Mouse (Mus musculus) layer of hippocampus, adult 18-20 months (tissue): ENCODE measurements around the gene Plxdc2. TPM values are rescaled to one million over a fixed set of nuclear protein-coding genes. Genes with fewer than 3 reads are reported as not detected.

ENCODE experiments used
- DNase-seq, 2 experiments: peaks; one replicate each; pipeline ENCODE4 v3.0.0; 2022; ENCODE audit warnings: low spot score in 2 of 2
- long read RNA-seq: library from polyadenylated mRNA; stranded (forward); transcript quantifications from one replicate; pipeline ENCODE4 v2.0.0, GENCODE M21; 2021
- total RNA-seq, 2 experiments: library from RNA; stranded (reverse); gene quantifications; 2 replicates each; pipeline ENCODE4 v1.2.3; 2021

Gene Plxdc2
- 10 to 100 TPM; 21.5 to 26.8 TPM for total RNA-seq
- long read RNA-seq, full-length matches to known transcripts: 21 of 27 reads
- long read RNA-seq, partial matches to known transcripts: 2 of 27 reads
- long read RNA-seq, other reads (novel, unspliced or antisense): 4 of 27 reads

DNA sequence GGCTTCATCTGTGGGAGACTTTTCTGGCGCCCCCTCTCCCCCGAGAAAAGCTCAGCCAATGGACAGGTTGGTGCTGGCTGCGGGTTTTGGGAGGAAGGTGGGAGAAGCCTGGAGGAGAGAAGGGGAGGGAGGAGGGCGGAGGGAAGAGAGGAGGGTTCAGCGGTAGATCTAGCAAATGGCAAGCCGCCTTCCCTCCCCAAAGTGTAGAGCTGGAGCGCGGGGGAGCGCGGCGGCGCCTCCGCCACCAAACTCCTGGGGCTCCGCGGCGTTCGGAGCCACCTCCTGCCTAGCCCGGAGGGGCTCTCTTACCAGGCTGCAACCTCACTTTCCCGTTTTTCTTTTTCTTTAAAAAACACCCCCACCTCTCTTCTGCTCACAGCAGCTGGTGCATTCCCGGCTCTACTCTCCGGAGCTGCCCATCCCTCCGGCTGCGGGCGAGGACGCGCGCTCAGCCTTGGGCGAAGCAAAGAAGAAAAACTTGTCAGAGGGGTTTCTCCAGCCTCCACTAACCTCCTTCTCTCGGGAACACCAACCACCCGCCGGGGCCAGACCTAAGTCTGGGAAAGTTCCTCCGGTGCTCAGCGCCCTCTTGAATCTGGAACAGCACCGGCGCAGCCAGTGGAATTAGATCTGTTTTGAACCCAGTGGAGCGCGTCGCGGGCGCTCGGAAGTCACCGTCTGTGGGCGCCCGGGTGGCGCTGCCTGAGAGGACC lies at the start of gene Plxdc2:
Plxdc2 (plus strand) TSS at position 199 of the 713 bp plus-strand sequence.
- peak; percentile 82 to 89 for DNase-seq

DNA sequence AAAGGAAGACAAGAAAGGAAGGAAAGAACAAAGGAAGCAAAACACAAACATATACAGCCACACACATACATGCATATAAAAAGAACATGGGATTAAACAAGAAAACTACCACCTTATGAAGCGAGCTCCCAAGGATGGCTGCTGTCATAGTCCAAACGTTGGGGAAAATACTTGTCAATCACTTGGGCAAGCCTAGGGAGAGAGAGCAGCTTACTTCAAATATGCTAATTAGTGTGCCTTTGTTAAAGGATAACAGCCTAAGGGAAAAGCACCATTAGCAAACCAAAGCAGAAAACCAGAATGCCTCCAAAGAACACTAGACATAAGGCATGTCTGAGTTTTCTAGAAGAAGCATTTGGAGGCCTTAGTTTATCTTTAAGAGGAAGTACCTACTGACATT lies 45.7 kb upstream of the Plxdc2 start:
- no peak for DNase-seq

DNA sequence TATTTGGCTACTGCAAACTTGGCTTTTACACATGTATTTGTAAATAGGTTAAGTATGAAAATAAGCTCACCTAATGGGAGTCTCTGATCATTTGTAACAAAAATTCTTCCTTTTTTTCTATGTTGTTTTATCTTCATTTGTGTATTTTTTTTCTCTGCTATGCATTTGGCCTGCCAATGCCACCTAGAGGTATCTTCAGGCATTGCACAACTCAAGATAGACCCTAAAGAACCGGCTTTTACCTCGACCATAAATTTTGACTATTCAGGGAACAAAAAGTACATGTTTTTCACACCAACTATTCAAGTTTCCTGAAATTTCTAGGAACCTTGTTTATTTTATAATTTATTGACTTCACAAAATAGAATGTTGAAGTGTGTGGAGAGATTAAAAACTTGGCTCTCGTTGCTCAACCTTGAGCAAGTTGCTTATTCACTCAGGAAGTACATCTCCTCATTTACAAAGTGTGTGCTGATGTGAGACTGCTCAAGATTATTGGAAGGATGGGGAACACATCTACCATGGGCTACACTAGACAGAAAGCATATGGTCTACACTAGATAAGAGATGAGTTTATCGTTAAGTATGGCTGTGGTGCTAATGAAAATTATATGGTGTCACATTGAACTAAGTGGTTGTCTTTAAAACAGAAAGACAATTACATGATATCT lies 43.6 kb upstream of the Plxdc2 start:
- peak in 1 of 2 experiments; percentile 67 for DNase-seq

DNA sequence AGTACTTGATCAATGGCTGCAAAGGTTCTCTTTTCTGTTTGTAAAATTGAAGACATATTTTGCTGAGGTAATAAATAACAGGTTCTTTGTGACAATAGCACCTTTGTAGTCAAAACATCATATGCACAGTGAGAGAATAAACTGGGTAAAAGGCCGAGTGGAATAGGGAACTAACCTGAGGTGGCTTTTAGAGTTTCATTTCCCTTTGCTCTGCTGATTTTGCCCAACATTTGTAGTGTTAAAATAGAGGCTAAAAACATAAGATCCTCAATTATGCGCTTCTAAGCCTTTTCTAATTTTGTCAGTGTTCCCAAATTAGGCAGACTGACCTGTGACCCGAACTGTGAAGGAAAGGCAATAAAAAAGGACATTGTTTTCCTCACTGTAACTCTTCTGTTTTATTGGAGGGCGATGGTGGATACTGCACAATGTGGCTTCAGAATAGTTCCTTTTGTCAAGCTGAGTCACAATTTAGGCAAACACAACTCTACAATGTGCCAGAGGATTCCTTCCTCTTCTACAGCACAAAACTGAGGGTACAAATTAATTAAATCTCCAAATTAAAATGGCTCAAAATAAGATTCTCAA lies 20.8 kb upstream of the Plxdc2 start:
- peak in 1 of 2 experiments; percentile 20 for DNase-seq

DNA sequence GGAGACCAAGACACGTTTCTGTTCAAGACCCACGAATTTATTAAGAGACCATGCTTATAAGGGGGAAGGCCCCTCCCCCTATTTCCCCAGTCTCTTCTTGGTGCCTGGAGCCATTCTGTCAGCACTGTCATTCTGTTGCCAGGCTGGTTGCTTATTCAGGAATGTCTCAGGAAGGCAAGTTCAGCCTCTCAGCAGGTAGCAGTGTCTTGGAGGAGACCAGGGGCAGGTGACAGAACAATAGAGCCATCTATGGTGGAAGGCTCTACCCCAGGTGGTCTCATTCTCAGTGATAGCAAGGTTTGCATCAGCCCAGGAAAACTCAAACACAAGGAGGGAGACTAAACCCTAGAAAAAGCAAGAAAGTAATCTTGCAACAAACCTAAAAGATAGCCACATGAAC lies 11.5 kb upstream of the Plxdc2 start:
- no peak for DNase-seq

DNA sequence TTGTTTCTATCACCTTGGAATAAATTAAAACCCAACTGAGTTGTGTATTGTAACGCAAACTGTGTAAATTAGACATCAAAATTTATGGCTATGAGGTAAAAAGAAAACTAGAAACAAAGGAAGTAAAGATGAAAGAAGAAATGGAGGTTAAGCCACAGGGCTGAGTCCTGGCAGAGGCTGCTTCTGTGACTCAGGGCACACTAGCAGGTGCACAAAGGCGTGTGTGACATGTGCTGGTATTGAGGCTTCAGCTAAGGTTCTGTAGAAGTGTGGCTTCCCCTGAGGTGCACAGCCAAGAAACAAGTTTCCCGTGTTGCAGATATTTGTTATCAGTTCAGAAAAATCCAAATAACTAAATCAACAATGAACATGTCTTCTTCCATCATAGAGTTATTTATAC lies 5.0 kb upstream of the Plxdc2 start:
- no peak for DNase-seq

DNA sequence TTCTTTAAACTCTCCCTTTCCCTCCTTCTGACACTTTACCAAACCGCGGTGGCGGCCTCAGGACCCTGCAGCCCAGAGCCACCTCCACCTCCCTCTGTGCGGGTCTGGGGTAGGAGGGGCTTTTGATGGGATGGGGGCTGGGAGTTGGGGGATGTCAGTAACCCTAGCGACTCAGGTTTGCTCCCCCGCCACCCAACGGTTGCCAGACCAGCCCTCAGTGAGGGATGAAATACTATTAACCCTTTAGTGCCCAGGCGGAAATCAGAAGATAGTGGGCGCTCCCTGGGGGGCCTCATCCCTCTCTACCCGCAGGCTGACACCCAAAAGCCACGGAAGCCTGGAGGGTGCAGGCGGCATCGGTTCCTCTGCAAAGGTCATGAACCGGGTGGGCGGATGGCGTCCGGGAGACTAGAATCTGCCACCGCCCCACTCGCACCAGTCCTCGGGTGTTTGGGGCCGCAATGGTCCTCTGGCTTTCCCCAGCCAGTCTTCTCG lies 446 bp upstream of the Plxdc2 start:
- DNase-seq: peak in 1 of 2 experiments; percentile 37

DNA sequence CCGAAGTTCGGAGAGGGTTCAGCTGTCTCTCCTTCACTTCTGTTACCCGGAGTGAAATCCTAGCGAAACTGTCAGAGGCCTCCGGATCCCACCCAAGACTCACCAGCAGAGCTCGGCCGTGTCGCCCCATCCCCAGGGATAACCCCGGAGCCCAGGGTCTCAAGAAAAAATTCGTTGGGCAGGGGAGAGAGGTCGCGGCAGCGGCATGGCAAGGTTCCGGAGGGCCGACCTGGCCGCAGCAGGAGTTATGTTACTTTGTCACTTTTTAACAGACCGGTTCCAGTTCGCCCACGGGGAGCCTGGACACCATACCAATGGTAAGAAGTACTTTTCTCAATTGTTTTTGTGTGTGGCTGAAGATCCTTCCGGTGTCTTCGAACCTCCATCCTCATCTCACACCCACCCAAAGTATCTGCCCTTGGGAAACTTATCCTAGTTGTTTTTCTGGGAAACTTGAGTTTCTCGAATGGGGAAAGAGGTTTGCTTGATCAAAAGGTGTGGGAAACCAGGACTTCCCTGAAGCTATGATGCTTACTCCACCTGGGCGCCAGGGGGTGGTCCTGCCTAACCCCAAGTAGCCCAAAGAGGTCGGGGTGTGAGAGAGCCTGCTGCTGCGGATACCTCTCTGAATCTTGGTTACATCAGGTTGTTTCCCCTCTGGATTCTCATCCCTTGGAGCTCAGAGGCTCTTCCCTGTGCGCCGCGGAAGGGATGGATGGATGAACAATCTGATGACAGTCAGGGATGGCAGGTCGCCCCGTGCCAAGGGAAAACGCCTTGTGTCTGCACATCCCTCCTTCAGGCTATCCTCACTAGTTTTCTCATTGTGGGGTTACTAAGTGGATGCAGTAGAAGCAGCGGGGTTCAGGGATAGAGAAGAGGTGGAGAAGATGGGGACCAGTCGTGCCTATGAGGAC lies 1.1 kb downstream of the Plxdc2 start:
- peak in 1 of 2 experiments; percentile 25 for DNase-seq

DNA sequence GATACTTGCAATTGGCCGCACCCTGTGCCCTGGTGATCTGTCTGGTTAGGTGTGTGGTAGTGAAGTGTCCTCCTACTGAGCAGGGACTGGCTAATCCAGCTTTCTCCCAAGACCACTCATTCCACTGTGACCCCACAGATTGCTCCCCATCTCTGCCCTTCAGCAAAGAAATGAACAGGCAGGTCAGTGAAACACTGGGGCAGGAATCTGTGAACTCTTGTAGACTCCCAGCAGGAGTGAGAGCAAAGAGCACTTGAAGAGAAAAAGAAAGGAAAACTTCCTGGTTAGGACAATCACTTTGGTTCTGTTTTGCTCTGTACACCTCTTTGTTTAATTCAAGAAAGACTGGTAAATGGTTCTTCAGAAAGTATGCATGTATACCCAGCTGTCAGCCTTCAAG lies 1.8 kb downstream of the Plxdc2 start:
- no peak for DNase-seq

DNA sequence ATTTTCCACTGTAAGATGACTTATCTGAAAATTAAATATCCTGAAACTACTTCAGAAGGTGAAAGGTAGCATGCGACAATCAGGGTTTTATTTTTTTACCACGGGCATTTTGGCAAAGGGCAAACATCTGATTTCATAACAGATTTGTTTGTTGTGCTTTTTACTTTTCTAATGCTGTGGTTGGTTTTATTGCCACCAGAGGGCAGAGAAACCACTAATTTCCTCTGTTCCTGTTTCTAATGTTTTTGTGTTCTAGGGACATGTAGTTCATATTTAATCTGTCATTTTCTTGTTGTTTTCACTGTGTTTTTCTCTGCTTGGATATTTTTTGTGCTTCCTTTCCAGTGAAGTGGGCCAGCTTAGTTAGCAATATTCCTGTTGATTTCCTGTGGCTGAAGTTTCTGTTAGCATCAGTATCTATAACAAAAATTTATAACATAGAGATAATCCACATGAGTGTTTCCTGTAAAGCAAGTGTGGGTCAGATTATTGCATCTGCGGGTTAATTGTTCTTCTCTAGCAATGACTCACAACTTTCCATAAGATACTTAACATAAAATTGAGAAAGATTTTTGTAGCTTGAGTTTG lies 3.3 kb downstream of the Plxdc2 start:
- peak in 1 of 2 experiments; percentile 81 for DNase-seq

DNA sequence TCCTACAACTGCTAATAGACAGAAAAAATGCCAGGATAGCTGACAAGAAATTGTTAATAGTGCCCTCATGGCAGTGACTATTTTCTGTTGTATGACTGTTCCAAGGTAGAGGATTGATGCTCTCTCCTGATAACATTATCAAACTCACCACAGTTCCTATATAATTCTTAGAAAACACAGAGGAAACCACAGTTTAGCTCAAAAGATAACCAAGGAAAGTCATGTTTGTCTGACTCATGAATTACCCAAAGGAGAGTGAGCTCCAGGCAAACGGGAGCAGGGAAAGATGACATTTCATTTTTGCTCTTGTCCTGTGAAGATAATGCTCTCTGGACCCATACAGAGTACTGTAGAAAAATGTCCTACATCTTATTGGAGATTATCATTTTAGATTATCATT lies 8.6 kb downstream of the Plxdc2 start:
- DNase-seq: no peak

DNA sequence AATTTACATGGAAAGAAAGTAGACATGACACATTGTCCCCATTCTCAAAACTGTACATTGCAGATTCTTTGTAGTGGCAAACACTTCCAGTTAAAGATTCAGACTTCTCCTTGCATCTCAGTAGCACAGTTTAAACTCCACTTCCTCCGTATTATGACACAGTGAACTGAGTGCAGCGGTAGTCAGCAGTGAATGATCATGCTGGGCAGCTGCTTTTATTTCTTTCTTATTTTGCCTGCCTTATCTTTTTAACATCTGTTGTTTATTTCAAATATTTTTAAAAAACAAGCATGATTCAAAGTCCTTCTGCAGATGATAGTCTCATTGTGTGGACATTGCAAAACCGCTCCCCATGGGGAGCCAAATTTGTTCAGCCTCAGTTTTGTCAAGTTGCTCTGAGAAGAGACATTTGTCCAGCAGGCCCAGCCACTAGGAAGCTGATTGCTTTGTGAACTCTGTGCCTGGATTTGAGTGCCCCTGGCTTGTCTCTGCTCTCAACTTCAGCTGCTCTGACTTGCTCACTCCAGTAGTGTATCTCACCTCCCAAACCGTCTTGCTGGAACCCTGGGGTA lies 9.8 kb downstream of the Plxdc2 start:
- DNase-seq: no peak

DNA sequence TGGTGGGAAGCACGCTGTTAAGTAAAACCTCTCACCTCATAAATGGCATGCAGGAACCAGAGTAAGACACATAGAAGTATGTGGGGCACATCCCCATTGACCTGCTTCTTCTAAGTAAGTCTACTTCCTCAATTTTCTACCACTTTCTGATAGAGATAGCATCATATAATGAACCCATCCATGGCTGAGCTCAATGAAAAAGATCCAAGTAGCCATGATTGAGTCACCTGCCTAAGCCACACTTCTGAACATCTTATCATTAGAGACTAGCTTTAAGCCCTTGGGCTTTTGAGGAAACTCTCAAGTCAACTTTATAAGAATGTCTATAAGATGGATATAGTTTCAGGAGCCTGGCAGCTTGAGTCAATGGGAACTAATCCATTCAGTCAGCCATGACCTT lies 14.3 kb downstream of the Plxdc2 start:
- no peak for DNase-seq

DNA sequence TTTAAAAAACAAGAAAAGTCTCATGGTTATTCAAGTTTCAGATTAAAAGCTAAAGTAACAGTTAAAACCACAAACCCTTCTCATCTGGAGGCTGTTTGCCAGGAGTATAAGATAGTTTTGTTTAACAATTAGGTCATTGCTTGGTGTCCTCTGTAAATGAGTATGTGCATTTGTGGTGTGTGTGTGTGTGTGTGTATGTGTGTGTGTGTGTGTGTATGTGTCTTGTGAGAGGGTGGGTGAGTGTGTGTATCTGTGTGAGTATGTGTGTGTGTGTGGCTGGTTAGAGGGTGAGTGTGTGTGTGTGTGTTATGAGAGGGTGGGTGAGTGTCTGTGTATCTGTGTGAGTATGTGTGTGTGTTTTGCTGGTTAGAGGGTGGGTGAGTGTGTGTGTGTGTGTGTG lies 18.2 kb downstream of the Plxdc2 start:
- DNase-seq: no peak

DNA sequence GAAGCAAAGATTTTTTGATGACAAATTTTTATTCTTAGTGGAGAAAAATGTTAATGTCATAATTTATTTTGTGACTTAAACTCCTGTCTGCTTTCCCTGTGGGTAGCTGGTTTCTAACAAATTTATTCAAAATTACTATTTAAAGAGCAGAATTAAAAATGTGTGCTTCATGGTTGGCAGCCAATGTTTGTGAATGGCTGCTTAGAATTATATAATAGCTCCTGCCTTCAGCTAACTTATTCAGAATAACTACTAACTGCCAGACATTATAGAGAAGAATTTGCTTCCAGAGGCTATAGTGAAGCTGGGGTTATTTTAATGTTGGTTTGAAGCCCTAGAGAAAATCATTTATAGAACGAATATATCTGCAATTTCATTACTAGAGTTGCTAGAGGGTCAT lies 30.1 kb downstream of the Plxdc2 start:
- DNase-seq: peak in 1 of 2 experiments; percentile 34

DNA sequence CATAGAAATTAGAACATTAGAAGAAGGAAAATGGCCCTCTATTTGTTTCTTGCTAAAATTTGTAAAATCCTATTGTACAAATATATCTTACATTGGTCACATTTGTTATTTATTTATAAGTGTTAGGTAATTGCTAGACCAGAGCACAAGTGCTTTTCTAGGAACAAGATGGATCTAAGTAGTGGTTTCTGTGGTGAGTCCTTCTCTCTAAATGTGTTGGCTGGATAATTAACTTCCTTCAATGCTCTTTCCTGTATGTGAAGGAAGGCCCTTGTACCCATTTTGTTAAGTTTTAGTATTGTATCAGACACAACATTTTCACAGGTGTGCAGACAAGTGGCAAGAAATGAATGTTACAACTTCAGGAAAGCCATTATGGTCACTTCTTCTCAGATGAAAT lies 30.6 kb downstream of the Plxdc2 start:
- DNase-seq: no peak

DNA sequence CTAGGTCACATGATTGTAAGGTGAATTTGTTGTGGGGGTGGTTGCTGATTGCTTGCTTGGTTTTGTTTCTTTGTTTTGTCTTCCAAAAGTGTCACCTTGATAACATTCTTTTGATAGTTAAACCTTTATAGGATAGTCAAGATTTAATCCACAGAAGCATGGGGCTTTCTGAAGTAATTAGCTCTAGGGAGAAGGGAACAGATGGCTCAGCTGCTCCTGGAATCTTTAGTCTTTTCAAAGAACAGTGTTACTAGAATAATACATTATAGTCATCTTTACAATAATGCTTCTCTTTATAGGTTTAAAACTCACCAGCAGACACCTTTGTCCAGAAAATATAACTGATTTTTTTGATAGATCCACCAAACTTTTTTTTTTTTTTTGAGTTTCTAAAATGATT lies 31.7 kb downstream of the Plxdc2 start:
- no peak for DNase-seq

DNA sequence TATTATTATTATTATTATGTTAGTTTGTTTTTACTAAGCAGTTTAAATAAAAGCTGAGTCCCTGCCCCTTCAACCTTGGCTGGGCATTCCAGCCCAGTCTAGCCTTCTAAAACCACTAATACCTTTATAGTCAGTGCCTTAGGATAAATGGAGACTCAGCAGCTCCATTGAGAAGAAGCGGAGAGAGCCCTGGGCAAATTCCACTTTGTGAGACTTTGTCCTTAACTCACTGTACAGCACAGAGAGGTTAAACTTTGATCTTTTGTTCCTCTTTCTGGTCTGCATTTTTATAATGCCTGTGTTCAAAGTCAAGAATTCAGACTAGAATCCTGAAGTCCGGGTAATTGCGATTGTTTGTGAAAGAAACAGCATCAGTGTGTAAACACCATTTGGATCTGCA lies 41.4 kb downstream of the Plxdc2 start:
- DNase-seq: no peak

DNA sequence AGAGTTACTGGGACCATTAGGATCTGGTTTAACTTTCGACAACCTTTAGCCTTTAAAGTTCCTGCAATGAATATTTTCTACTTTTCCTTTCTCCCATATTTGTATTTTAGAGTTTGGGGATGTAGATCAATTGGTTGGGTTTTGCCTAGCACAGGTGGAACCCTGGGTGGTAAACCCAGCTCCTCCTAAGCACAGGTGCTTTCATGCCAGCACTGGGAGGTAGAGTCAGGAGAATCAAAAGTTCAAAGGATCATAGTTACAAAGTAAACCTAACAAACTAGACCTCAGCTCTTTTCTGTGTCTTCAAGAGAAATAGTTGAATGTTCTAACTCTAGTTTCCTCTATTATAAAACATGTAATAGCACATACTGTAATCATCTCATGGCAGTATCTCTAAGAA lies 41.9 kb downstream of the Plxdc2 start:
- DNase-seq: no peak

DNA sequence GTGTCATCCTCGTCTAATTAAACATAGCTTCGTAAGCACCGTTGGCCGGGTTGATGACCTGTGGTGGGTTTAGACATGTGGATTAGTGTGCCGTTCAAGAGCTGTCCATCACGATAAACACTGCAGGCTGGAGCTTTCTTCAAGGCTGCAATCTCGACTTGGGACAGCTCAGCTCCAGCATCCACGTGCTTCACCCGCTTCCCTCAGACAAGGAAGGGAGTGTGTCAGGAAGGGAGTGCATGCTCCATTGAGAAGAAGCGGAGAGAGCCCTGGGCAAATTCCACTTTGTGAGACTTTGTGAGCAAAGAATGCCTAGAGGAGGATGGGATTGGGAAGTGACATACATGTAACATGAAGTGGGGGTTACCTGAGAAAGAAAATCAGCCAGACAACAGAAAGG lies 42.8 kb downstream of the Plxdc2 start:
- DNase-seq: no peak
